Mouse (Mus musculus): ENCODE data around the gene Nom1. TPM values are rescaled to one million over a fixed set of nuclear protein-coding genes. Genes with fewer than 3 reads are reported as not detected.

Gene Nom1
- total RNA-seq, 1 experiment: 30.1 TPM

DNA sequence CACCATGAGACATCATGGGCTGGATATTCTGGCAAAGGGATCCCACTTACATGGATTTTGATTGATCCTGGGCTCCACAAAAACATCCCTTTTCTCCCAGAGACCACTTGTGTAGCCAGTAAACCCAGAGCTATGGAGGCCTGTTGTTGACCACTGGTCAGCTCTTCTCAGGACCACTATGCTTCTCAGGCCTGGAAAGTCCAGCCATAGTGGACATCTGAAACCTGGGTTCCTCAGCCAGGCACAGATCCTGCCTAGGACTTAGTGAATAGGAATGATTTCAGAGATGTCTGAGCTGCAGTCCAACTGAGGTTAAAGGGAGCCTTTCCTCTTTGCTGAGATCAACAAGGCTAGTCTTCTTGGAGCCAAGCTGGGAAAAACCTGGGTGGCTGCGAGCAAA is 41.6 kb downstream of the Nom1 start:
- TF ChIP-seq ZNF384 (IDR thresholded peaks at IDR 0.05; ENCODE audit: low read depth, low read length) (no peak), MAFK (IDR thresholded peaks at IDR 0.05; ENCODE audit: insufficient read depth, low read depth, low read length) (no peak)
- Histone ChIP-seq H3K4me1 (ENCODE audit: control insufficient read depth in 2 of 2, insufficient read depth in 2 of 2, low read length in 2 of 2, poor library complexity in 1 of 2) (peaks cover 0 to 9% of the 10 kb centered on the region in 2 experiments; a peak in 1 of 4 replicates), H3K36me3 (ENCODE audit: control insufficient read depth, insufficient read depth, low read length, poor library complexity, severe bottlenecking) (no peaks in the 10 kb centered on the region), H3K27ac (ENCODE audit: insufficient read depth, low read depth, low read length, poor library complexity, severe bottlenecking) (no peak overlapping the region), H3K9ac (ENCODE audit: insufficient read depth, low read depth, low read length, poor library complexity, severe bottlenecking) (no peak overlapping the region), H3K9me3 (ENCODE audit: control insufficient read depth, insufficient read depth, low read depth, low read length) (no peaks in the 10 kb centered on the region), H3K4me3 (ENCODE audit: insufficient read depth in 1 of 2, low read depth in 1 of 2, low read length in 2 of 2, poor library complexity in 1 of 2, severe bottlenecking in 1 of 2) (no peak overlapping the region)
- in situ Hi-C loops (cut with MboI; ENCODE audit: low sequenced_read_pairs in 2 of 2, unreplicated experiment in 2 of 2): loop anchor here (5.0 to 10.0 kb wide), 4 partner anchors 1011 to 1311 kb away; partner anchors contain the start of genes En2 (in 2 of the 2) and Shh (in 1 of the 2)
- no peak for DNase-seq (ENCODE audit: low read depth, low spot score)

DNA sequence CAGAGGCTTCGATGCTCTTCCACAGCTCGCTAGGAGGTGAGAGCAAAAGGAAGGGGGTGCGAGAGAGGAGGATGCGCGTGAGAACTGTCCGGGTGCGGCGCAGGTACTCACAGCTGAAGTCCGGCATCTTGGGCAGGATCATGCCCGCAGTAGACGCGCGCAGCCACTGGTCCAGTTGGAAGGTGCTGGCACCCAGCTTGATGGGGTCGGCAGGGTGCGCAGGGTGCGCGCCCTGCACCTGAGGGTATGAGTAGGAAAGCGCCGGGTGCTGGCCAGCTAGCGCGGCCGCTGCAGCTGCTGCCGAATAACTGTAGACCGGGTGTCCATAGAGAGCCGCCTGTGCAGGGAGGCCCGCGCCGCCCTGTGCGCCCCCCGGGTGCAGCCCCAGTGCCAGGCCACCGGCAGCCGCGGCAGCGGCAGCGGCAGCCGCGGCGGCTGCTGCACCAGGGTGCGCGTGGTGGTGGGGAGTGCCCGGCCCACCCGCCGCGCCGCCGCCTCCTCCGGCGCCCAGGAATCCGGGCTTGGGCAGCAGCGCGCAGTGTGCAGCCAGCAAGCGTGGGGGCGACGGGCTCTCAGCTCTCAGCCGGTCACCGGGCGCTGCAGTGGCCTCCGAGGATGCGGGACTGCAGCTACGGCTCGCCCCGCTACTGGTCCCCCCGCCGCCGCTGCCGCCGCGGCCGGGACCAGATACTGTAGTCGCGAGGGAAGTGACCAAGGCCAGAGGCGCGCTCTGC is 43.2 kb downstream of the Nom1 start:
- DNase-seq (ENCODE audit: low read depth, low spot score): no peak

DNA sequence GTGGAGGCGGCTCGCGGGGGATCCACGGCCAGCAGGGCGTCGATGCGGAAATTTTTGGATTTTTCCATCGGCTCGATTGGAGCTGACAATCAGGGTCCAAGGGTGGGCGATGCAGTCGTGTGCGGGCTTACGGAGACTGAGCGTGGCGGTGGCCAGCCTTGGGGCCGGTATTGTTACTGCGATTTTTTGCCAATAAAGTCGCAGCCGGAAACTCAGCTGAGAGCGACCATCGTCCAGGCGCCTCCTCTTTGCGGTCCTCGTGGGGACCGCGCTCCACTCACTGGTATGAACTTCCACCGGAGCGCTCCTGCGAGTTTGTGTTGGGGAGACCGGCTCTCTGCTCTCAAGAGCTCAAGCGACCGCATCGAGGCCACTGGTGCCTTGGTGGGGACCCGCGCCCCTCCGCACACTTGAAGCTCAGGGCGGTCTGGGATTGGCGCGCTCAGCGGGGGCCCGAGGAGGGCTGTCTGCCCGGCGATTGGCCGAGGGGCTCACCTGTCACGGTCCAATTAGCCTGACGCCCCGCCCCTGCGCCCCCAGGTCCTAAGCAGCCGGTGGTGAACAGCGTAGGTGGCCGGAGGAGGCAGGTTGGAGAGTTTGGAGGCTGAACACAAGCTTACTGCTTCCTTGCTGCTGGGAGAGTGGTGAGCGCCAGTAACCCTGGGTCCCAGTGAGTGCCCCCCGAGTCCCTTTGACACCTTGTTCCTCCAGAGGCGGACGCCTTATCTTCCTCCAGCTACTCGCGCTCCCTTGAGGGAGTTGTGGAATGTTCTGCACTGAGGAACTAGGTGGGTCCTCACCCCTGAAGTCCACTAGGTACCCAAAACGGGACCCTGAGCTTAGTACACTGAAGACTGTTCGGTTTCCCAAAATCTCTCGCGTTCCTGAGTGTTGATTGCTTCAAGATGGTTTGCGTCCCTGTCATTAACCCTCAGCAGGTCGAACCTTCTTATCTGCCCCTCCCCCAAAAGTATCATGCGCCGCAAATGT is 44.0 kb downstream of the Nom1 start, which contains the start of gene Mnx1:
TSS of gene Mnx1 (minus strand) at position 263 of the 990 bp plus-strand sequence.
- in situ Hi-C loops (cut with MboI; ENCODE audit: low sequenced_read_pairs in 2 of 2, unreplicated experiment in 2 of 2): loop anchor here (5.0 to 10.0 kb wide), 4 partner anchors 1014 to 1314 kb away; partner anchors contain the start of genes En2 (in 2 of the 2) and Shh (in 1 of the 2)

More for the DNA sequence above, 43.2 kb downstream of the Nom1 start:
- Histone ChIP-seq H3K27ac (ENCODE audit: insufficient read depth, low read depth, low read length, poor library complexity, severe bottlenecking) (no peak overlapping the region), H3K9ac (ENCODE audit: insufficient read depth, low read depth, low read length, poor library complexity, severe bottlenecking) (peak overlapping the region; percentile 36; the same call in 1 of the 2 replicates), H3K9me3 (ENCODE audit: control insufficient read depth, insufficient read depth, low read depth, low read length) (no peaks in the 10 kb centered on the region), H3K4me1 (ENCODE audit: control insufficient read depth in 2 of 2, insufficient read depth in 2 of 2, low read length in 2 of 2, poor library complexity in 1 of 2) (peaks cover 0 to 9% of the 10 kb centered on the region in 2 experiments; a peak in 1 of 4 replicates), H3K36me3 (ENCODE audit: control insufficient read depth, insufficient read depth, low read length, poor library complexity, severe bottlenecking) (no peaks in the 10 kb centered on the region), H3K4me3 (ENCODE audit: insufficient read depth in 1 of 2, low read depth in 1 of 2, low read length in 2 of 2, poor library complexity in 1 of 2, severe bottlenecking in 1 of 2) (peak overlapping the region; percentile 59 to 66)
- in situ Hi-C loops (cut with MboI; ENCODE audit: low sequenced_read_pairs in 2 of 2, unreplicated experiment in 2 of 2): loop anchor here (5.0 to 10.0 kb wide), 4 partner anchors 1013 to 1313 kb away; partner anchors contain the start of genes En2 (in 2 of the 2) and Shh (in 1 of the 2)
- TF ChIP-seq CHD2 (IDR thresholded peaks at IDR 0.05; ENCODE audit: low read depth, low read length): no peak
- TF ChIP-seq HCFC1 (IDR thresholded peaks at IDR 0.05; ENCODE audit: borderline replicate concordance, insufficient read depth, low read length): no peak
- no peak for TF ChIP-seq ZC3H11A (IDR thresholded peaks at IDR 0.05; ENCODE audit: borderline replicate concordance, low read depth, low read length)
- no peak for TF ChIP-seq MAFK (IDR thresholded peaks at IDR 0.05; ENCODE audit: insufficient read depth, low read depth, low read length)
- TF ChIP-seq ZNF384 (IDR thresholded peaks at IDR 0.05; ENCODE audit: low read depth, low read length): no peak

DNA sequence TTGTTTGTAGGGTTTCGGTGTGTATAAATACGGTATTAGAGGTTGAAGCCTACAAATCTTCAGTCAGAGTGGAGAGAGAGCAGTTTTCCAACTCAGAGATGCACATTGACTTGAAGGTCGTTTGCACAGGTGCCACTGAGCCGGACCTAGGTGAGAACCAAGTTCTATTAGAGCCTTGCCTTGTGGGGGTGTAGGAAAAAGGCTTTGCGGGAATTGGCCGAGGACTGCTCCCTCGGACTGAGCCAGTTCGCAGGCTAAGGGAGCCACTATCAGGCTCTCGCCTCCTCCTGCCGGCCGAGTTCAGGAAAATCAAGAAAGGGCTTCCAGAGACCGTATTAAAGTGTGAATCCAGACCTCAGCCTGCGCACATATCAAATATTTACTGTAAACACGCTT is 44.7 kb downstream of the Nom1 start:
- no peak for DNase-seq (ENCODE audit: low read depth, low spot score)
- H3K36me3 ChIP-seq (ENCODE audit: control insufficient read depth, insufficient read depth, low read length, poor library complexity, severe bottlenecking): no peaks in the 10 kb centered on the region
- in situ Hi-C loops (cut with MboI; ENCODE audit: low sequenced_read_pairs in 2 of 2, unreplicated experiment in 2 of 2): loop anchor here (5.0 to 10.0 kb wide), 4 partner anchors 1014 to 1314 kb away; partner anchors contain the start of genes En2 (in 2 of the 2) and Shh (in 1 of the 2)
- H3K9me3 ChIP-seq (ENCODE audit: control insufficient read depth, insufficient read depth, low read depth, low read length): no peaks in the 10 kb centered on the region
- peak overlapping the region; percentile 59 to 66; a peak in 3 of 4 replicates for H3K4me3 ChIP-seq (ENCODE audit: insufficient read depth in 1 of 2, low read depth in 1 of 2, low read length in 2 of 2, poor library complexity in 1 of 2, severe bottlenecking in 1 of 2)
- H3K9ac ChIP-seq (ENCODE audit: insufficient read depth, low read depth, low read length, poor library complexity, severe bottlenecking): no peak overlapping the region
- no peak for TF ChIP-seq ZC3H11A (IDR thresholded peaks at IDR 0.05; ENCODE audit: borderline replicate concordance, low read depth, low read length)
- no peak for TF ChIP-seq ZNF384 (IDR thresholded peaks at IDR 0.05; ENCODE audit: low read depth, low read length)
- no peak for TF ChIP-seq MAFK (IDR thresholded peaks at IDR 0.05; ENCODE audit: insufficient read depth, low read depth, low read length)
- no peak for TF ChIP-seq CHD2 (IDR thresholded peaks at IDR 0.05; ENCODE audit: low read depth, low read length)
- TF ChIP-seq HCFC1 (IDR thresholded peaks at IDR 0.05; ENCODE audit: borderline replicate concordance, insufficient read depth, low read length): no peak
- H3K27ac ChIP-seq (ENCODE audit: insufficient read depth, low read depth, low read length, poor library complexity, severe bottlenecking): no peak overlapping the region
- 0 out of 4 replicates have a peak, but pooled peaks cover 0 to 4% of the 10 kb centered on the region in 2 experiments for H3K4me1 ChIP-seq (ENCODE audit: control insufficient read depth in 2 of 2, insufficient read depth in 2 of 2, low read length in 2 of 2, poor library complexity in 1 of 2)

More for the DNA sequence above, 44.0 kb downstream of the Nom1 start, which contains the start of gene Mnx1:
- peaks cover 0 to 7% of the 10 kb centered on the region in 2 experiments; a peak in 1 of 4 replicates for H3K4me1 ChIP-seq (ENCODE audit: control insufficient read depth in 2 of 2, insufficient read depth in 2 of 2, low read length in 2 of 2, poor library complexity in 1 of 2)
- H3K36me3 ChIP-seq (ENCODE audit: control insufficient read depth, insufficient read depth, low read length, poor library complexity, severe bottlenecking): no peaks in the 10 kb centered on the region
- H3K4me3 ChIP-seq (ENCODE audit: insufficient read depth in 1 of 2, low read depth in 1 of 2, low read length in 2 of 2, poor library complexity in 1 of 2, severe bottlenecking in 1 of 2): peak within 1 kb of the TSS; percentile 59 to 66
- TF ChIP-seq MAFK (IDR thresholded peaks at IDR 0.05; ENCODE audit: insufficient read depth, low read depth, low read length): no peak
- 0 out of 2 replicates have a peak, but pooled peaks have one; percentile 20 for TF ChIP-seq HCFC1 (IDR thresholded peaks at IDR 0.05; ENCODE audit: borderline replicate concordance, insufficient read depth, low read length)
- no peak for TF ChIP-seq ZC3H11A (IDR thresholded peaks at IDR 0.05; ENCODE audit: borderline replicate concordance, low read depth, low read length)
- peak; percentile 78 for DNase-seq (ENCODE audit: low read depth, low spot score)
- peak within 1 kb of the TSS; percentile 36; the same call in 1 of the 2 replicates for H3K9ac ChIP-seq (ENCODE audit: insufficient read depth, low read depth, low read length, poor library complexity, severe bottlenecking)
- H3K27ac ChIP-seq (ENCODE audit: insufficient read depth, low read depth, low read length, poor library complexity, severe bottlenecking): no peak within 1 kb of the TSS
- no peaks in the 10 kb centered on the region for H3K9me3 ChIP-seq (ENCODE audit: control insufficient read depth, insufficient read depth, low read depth, low read length)
